Mouse (Mus musculus) kidney, embryonic 16.5 days (tissue): ENCODE results near the gene Thada. TPM values are rescaled to one million over a fixed set of nuclear protein-coding genes. Genes with fewer than 3 reads are reported as not detected.

Experiments
- ATAC-seq: fragments of 200-750 bp; cut with Nextera tagmentation; 2 replicates; pipeline ENCODE4 v1.8.0; 2017; ENCODE audit warnings: moderate TSS enrichment; ENCODE audit not compliant: low FRiP score, low TSS enrichment
- H3K27ac ChIP-seq: fragments of 300-500 bp; sonication (generic); 2 replicates; pipeline ENCODE4 v1.5.1; 2014; ENCODE audit warnings: low read length
- H3K27me3 ChIP-seq: fragments of 300-500 bp; sonication (generic); 2 replicates; pipeline ENCODE4 v1.6.1; 2014; ENCODE audit warnings: low read length, control low read depth, mixed read lengths; ENCODE audit not compliant: insufficient read depth
- H3K36me3 ChIP-seq: fragments of 300-500 bp; sonication (generic); 2 replicates; pipeline ENCODE4 v1.6.1; 2014; ENCODE audit warnings: low read length, control low read depth, mixed read lengths; ENCODE audit not compliant: insufficient read depth
- H3K4me1 ChIP-seq: fragments of 300-500 bp; sonication (generic); 2 replicates; pipeline ENCODE4 v1.6.1; 2014; ENCODE audit warnings: low read length, control low read depth, mixed read lengths; ENCODE audit not compliant: insufficient read depth
- H3K4me2 ChIP-seq: fragments of 300-500 bp; sonication (generic); replicated peaks from 2 replicates; pipeline ENCODE4 v1.6.1; 2014; ENCODE audit warnings: low read depth, low read length
- H3K4me3 ChIP-seq: fragments of 300-500 bp; sonication (generic); 2 replicates; pipeline ENCODE4 v1.5.1; 2014; ENCODE audit warnings: mild to moderate bottlenecking, low read length
- H3K9ac ChIP-seq: fragments of 300-500 bp; sonication (generic); replicated peaks from 2 replicates; pipeline ENCODE4 v1.6.1; 2014; ENCODE audit warnings: low read length
- H3K9me3 ChIP-seq: fragments of 300-500 bp; sonication (generic); 2 replicates; pipeline ENCODE4 v1.6.1; 2016; ENCODE audit warnings: low read length, control low read depth
- WGBS: fragments of 180-500 bp; shearing (Covaris S2); extraction: QIAGEN DNeasy Blood & Tissue Kit; methylation state at CpG from one replicate; pipeline ENCODE4 v1.1.7; 2014; 5-methylcytosine and 5-hydroxymethylcytosine counted together
- polyA plus RNA-seq: library from polyadenylated mRNA; unstranded; fragments of >200 nt; fragmentation: Nextera tagmentation; extraction: Ambion mirVana; gene quantifications from 2 replicates; pipeline ENCODE4 v1.2.1, GENCODE M21; 2015

Thada gene
- polyA plus RNA-seq, 1 experiment from 2014 or later: 9.2 TPM

- 39% methylated on average over 5 of the region's 5 CpGs for WGBS
- Histone ChIP-seq H3K4me1 (0 out of 2 replicates have a peak, but pooled peaks cover 10% of the 10 kb centered on the region), H3K36me3 (no peaks in the 10 kb centered on the region), H3K9ac (no peak overlapping the region), H3K4me3 (no peak overlapping the region), H3K27me3 (no peaks in the 10 kb centered on the region), H3K9me3 (no peaks in the 10 kb centered on the region), H3K27ac (peak overlapping the region; percentile 88), H3K4me2 (no peak overlapping the region)
- ATAC-seq: no peak
Measured at GRCm38 (mm10) chr17:84498639-84499038, 32.6 kb upstream of the Thada start.

GRCm38 (mm10) chr17:84497972-84498604 is 32.1 kb upstream of the Thada start:
- Histone ChIP-seq H3K4me3 (no peak overlapping the region), H3K9me3 (no peaks in the 10 kb centered on the region), H3K9ac (no peak overlapping the region), H3K4me2 (no peak overlapping the region), H3K27ac (peak overlapping the region; percentile 88; the same call in 1 of the 2 replicates), H3K27me3 (no peaks in the 10 kb centered on the region), H3K4me1 (0 out of 2 replicates have a peak, but pooled peaks cover 10% of the 10 kb centered on the region), H3K36me3 (no peaks in the 10 kb centered on the region)
- WGBS: 58% methylated on average over 3 of the region's 3 CpGs
- ATAC-seq: no peak

GRCm38 (mm10) chr17:84497559-84497958 is 31.6 kb upstream of the Thada start:
- Histone ChIP-seq H3K9me3 (no peaks in the 10 kb centered on the region), H3K36me3 (no peaks in the 10 kb centered on the region), H3K4me3 (no peak overlapping the region), H3K9ac (no peak overlapping the region), H3K27ac (no peak overlapping the region), H3K4me2 (no peak overlapping the region), H3K4me1 (0 out of 2 replicates have a peak, but pooled peaks cover 10% of the 10 kb centered on the region), H3K27me3 (no peaks in the 10 kb centered on the region)
- peak; percentile 65 for ATAC-seq
- 26% methylated on average over 2 of the region's 2 CpGs for WGBS

GRCm38 (mm10) chr17:84497026-84497425 is 31.0 kb upstream of the Thada start:
- Histone ChIP-seq H3K4me3 (no peak overlapping the region), H3K4me2 (no peak overlapping the region), H3K36me3 (no peaks in the 10 kb centered on the region), H3K27ac (0 out of 2 replicates have a peak overlapping the region, but pooled peaks have one; percentile 9), H3K27me3 (no peaks in the 10 kb centered on the region), H3K4me1 (0 out of 2 replicates have a peak, but pooled peaks cover 10% of the 10 kb centered on the region), H3K9me3 (no peaks in the 10 kb centered on the region), H3K9ac (no peak overlapping the region)
- WGBS: 83% methylated on average over 5 of the region's 5 CpGs
- ATAC-seq: no peak

- no peak for ATAC-seq
Measured at GRCm38 (mm10) chr17:84492255-84492880, 26.4 kb upstream of the Thada start.

GRCm38 (mm10) chr17:84487415-84487814 is 21.4 kb upstream of the Thada start:
- Histone ChIP-seq H3K9me3 (no peaks in the 10 kb centered on the region), H3K4me2 (no peak overlapping the region), H3K9ac (no peak overlapping the region), H3K36me3 (no peaks in the 10 kb centered on the region), H3K27me3 (no peaks in the 10 kb centered on the region), H3K27ac (no peak overlapping the region), H3K4me1 (no peaks in the 10 kb centered on the region), H3K4me3 (no peak overlapping the region)
- ATAC-seq: no peak
- 65% methylated on average over 2 of the region's 2 CpGs for WGBS

More at GRCm38 (mm10) chr17:84492255-84492880, 26.4 kb upstream of the Thada start:
- H3K27ac ChIP-seq: no peak overlapping the region
- no peaks in the 10 kb centered on the region for H3K9me3 ChIP-seq
- H3K27me3 ChIP-seq: no peaks in the 10 kb centered on the region
- no peak overlapping the region for H3K9ac ChIP-seq
- WGBS: 50% methylated on average over 5 of the region's 5 CpGs
- no peaks in the 10 kb centered on the region for H3K4me1 ChIP-seq
- H3K4me3 ChIP-seq: no peak overlapping the region
- H3K4me2 ChIP-seq: no peak overlapping the region
- H3K36me3 ChIP-seq: no peaks in the 10 kb centered on the region

- Histone ChIP-seq H3K9me3 (no peaks in the 10 kb centered on the region), H3K4me2 (no peak overlapping the region), H3K4me3 (no peak overlapping the region), H3K4me1 (no peaks in the 10 kb centered on the region), H3K9ac (no peak overlapping the region), H3K36me3 (no peaks in the 10 kb centered on the region), H3K27me3 (no peaks in the 10 kb centered on the region), H3K27ac (no peak overlapping the region)
- WGBS: 67% methylated on average over 6 of the region's 6 CpGs
- ATAC-seq: no peak
Measured at GRCm38 (mm10) chr17:84483673-84484320, 17.8 kb upstream of the Thada start.

- Histone ChIP-seq H3K27ac (no peak overlapping the region), H3K4me3 (no peak overlapping the region), H3K9ac (no peak overlapping the region), H3K9me3 (no peaks in the 10 kb centered on the region), H3K27me3 (no peaks in the 10 kb centered on the region), H3K4me1 (no peaks in the 10 kb centered on the region), H3K36me3 (no peaks in the 10 kb centered on the region), H3K4me2 (no peak overlapping the region)
- no peak for ATAC-seq
- 83% methylated on average over 3 of the region's 3 CpGs for WGBS
Measured at GRCm38 (mm10) chr17:84482831-84483230, 16.8 kb upstream of the Thada start.

- no peak overlapping the region for H3K4me2 ChIP-seq
- no peaks in the 10 kb centered on the region for H3K9me3 ChIP-seq
- no peak overlapping the region for H3K27ac ChIP-seq
- H3K4me1 ChIP-seq: no peaks in the 10 kb centered on the region
- H3K9ac ChIP-seq: no peak overlapping the region
- H3K4me3 ChIP-seq: no peak overlapping the region
- ATAC-seq: no peak
- H3K36me3 ChIP-seq: no peaks in the 10 kb centered on the region
- no peaks in the 10 kb centered on the region for H3K27me3 ChIP-seq
- WGBS: 51% methylated on average over 15 of the region's 15 CpGs
Measured at GRCm38 (mm10) chr17:84480464-84481355, 14.7 kb upstream of the Thada start.
